Mouse (Mus musculus) embryonic facial prominence, embryonic 12.5 days (tissue): ENCODE measurements at regions not wholly inside any gene's neighbourhood (a gene's known extent, or its start where the extent isn't known, plus 50 kb on each side); places are given as distances from the start of the nearest gene placed in this dataset.

ENCODE experiments used
- ATAC-seq: fragments of 200-750 bp; cut with Nextera tagmentation; 2 replicates; pipeline ENCODE4 v1.8.0; 2017; ENCODE audit not compliant: insufficient number of reproducible peaks, insufficient read depth, low FRiP score, low TSS enrichment
- H3K27ac ChIP-seq: fragments of 300-500 bp; sonication (generic); 2 replicates; pipeline ENCODE4 v1.5.1; 2016; ENCODE audit warnings: mild to moderate bottlenecking
- H3K27me3 ChIP-seq: fragments of 300-500 bp; sonication (generic); 2 replicates; pipeline ENCODE4 v1.6.1; 2016; ENCODE audit warnings: mild to moderate bottlenecking, moderate library complexity
- H3K36me3 ChIP-seq: fragments of 300-500 bp; sonication (generic); 2 replicates; pipeline ENCODE4 v1.6.1; 2016; ENCODE audit warnings: mild to moderate bottlenecking
- H3K4me1 ChIP-seq: fragments of 300-500 bp; sonication (generic); 2 replicates; pipeline ENCODE4 v1.6.1; 2016
- H3K4me2 ChIP-seq: fragments of 300-500 bp; sonication (generic); replicated peaks from 2 replicates; pipeline ENCODE4 v1.6.1; 2016; ENCODE audit warnings: mild to moderate bottlenecking, moderate library complexity
- H3K4me3 ChIP-seq: fragments of 300-500 bp; sonication (generic); 2 replicates; pipeline ENCODE4 v1.5.1; 2016; ENCODE audit warnings: mild to moderate bottlenecking
- H3K9ac ChIP-seq: fragments of 300-500 bp; sonication (generic); 2 replicates; pipeline ENCODE4 v1.6.1; 2016; ENCODE audit warnings: mild to moderate bottlenecking, moderate library complexity
- H3K9me3 ChIP-seq: fragments of 300-500 bp; sonication (generic); 2 replicates; pipeline ENCODE4 v1.6.1; 2016; ENCODE audit warnings: mild to moderate bottlenecking, moderate library complexity
- WGBS: fragments of 180-500 bp; shearing (Covaris S2); methylation state at CpG from one replicate; pipeline ENCODE4 v1.1.7; 2016; 5-methylcytosine and 5-hydroxymethylcytosine counted together

DNA sequence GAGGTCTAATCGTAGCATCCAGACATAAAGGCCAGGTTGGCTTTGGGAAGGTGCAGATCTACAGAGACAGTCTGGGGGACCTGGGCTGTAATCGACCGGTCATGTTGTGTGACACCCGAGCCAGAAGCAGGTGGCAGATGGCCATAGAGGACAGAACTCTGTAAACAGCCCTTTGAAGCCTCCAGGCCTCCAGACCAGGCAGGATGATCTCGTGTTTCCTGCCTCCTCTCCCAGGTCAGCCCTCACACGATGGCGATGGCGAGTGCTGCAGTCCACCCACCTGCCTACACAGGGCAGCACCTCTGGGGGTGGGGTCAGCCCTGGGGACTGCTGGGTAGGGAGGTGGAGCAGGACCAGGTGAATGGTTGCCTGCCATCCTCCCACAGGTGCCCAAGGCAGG lies 89.8 kb upstream of the Sulf2 start:
- Histone ChIP-seq H3K4me1 (peaks cover 21% of the 10 kb centered on the region), H3K4me3 (no peak overlapping the region), H3K27ac (no peak overlapping the region), H3K36me3 (no peaks in the 10 kb centered on the region), H3K9ac (no peak overlapping the region), H3K4me2 (no peak overlapping the region), H3K9me3 (peaks cover 6% of the 10 kb centered on the region; the same call in 1 of the 2 replicates), H3K27me3 (no peaks in the 10 kb centered on the region)
- WGBS: 42% methylated on average over 8 of the region's 8 CpGs
- no peak for ATAC-seq

DNA sequence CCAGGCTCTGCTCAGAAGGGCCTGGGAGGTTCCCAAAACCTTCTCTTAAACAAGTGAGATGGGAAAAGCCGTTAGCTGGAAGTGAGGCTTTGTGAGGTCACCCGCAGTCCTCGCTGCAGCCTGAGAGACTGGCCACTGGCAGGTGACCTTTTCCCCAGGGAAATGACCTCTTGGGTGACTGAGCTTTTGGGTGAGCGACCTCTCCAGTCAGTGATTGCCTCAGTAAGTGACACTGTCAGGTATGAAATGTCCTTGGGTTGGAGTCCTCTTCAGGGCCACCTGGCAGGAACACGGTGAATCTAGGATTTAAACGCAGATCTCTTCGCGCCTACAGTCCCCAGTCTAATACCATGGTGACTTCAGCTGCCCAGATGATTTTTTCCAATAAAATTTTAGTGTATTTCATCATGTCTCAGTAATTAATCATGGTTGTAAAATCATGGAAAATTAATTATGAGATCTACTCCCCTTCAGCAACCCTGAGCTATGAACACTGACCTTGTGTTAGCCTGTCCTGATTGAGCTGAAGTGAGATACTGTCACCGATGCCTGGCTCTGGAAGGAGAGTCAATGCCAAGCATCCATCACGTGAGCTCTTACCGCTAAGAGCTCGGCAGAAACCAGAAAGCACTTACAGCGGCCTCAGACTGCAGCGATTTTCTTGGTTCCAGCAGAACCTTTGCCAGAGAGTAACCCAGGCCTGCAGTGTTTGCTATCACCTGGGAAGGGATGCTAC lies 87.5 kb upstream of the Sulf2 start:
- Histone ChIP-seq H3K4me3 (no peak overlapping the region), H3K4me1 (peaks cover 19% of the 10 kb centered on the region), H3K27me3 (no peaks in the 10 kb centered on the region), H3K36me3 (no peaks in the 10 kb centered on the region), H3K9ac (no peak overlapping the region), H3K4me2 (no peak overlapping the region), H3K27ac (no peak overlapping the region), H3K9me3 (peaks cover 6% of the 10 kb centered on the region; the same call in 1 of the 2 replicates)
- ATAC-seq: no peak
- 70% methylated on average over 14 of the region's 14 CpGs for WGBS

DNA sequence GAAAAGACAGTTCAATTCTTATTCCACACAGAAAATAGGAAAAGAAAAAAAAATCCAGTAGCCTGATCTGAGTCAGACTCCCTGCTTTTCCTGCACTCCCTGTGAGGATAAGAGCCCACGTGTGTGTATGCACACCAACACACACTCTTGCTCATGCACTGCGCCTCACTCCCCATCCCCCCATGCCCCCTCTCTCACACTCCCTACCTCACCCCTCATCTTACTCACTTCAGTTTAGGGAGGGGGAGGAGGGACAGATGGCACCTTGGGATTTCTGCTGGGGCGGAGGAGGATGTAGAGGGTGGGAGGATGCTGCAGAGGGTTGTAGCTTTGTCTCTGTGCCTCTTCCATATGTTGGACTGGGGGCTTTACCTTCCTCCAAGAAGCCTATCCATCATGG lies 85.8 kb upstream of the Sulf2 start:
- Histone ChIP-seq H3K36me3 (no peaks in the 10 kb centered on the region), H3K27ac (no peak overlapping the region), H3K27me3 (no peaks in the 10 kb centered on the region), H3K9me3 (peaks cover 6% of the 10 kb centered on the region; the same call in 1 of the 2 replicates), H3K4me1 (peaks cover 23% of the 10 kb centered on the region), H3K9ac (no peak overlapping the region), H3K4me3 (no peak overlapping the region), H3K4me2 (no peak overlapping the region)
- WGBS: 95% methylated on average over 3 of the region's 3 CpGs
- no peak for ATAC-seq

DNA sequence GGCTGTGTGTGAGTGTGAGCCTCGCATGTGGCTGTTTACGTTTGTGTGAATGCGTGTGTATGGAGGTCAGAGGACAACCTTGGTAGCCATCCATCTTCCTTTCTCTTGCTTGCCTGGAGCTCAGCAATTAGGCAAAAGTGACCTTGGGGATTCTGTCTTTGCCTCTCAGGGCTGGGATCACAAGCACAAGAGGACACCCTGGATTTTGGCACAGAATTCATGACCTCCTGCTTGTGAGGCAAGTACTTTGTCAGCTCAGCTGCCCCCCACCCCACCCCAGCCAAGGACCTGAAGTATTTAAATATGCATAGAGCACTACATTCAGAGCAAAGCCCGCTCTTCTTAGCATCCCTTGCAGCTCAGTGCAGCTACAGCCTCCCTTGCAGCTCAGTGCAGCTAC lies 84.6 kb upstream of the Sulf2 start:
- Histone ChIP-seq H3K27me3 (no peaks in the 10 kb centered on the region), H3K4me1 (peaks cover 13% of the 10 kb centered on the region), H3K9me3 (peaks cover 6% of the 10 kb centered on the region; the same call in 1 of the 2 replicates), H3K36me3 (no peaks in the 10 kb centered on the region), H3K27ac (no peak overlapping the region), H3K4me2 (no peak overlapping the region), H3K9ac (no peak overlapping the region), H3K4me3 (no peak overlapping the region)
- WGBS: 90% methylated on average over 4 of the region's 4 CpGs
- no peak for ATAC-seq

DNA sequence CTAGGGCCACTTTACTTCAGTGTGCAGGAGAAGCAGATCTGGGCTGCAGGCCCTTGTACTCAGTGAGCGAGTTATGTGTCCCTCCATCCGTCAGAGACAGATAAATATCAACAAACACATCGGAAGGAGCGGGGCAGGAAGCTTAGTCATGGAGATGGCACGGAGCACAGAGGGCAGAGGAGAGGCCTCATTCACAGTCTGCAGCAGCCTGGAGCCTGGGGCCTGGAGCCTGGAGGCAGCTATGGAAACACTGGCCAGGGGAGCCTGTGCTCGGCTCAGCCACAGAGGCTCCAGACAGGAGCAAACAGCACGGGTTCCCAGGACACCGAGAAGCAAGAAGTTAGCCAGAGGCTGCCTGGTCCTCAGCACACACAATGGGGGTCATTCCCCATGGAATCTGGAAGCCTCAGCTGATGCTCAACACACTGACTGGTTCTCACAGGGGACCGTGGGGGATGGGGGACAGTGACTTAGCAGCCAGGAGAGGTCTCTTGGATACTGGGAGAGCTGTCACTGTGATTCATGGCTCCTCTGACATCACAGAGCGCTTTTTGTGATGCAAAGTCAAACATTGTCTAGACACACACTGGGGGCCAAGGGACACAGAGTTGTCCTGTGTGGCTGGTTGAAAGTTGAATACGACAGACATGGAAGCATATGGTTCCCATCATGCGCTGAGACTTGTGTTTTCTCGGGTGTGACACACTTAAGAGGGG lies 82.2 kb upstream of the Sulf2 start:
- no peak overlapping the region for H3K9ac ChIP-seq
- H3K36me3 ChIP-seq: no peaks in the 10 kb centered on the region
- H3K4me3 ChIP-seq: no peak overlapping the region

DNA sequence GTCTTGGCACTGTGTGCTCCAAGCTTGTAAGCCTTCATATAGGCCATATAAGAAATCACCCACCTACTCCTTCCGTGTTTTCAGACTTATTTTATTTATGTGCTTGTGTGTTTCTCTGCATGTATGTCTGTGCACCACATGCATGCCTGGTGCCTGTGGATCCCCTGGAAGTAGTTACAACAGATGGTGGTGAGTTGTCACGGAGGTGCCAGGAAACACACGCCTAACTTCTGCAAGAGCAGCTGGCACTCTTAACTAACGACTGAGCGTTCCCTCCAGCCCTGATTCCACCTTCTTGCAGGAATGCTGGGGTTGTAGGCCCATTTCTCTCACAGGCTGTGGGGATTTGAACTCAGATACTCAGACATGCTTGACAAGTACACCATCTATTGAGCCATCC lies 80.6 kb upstream of the Sulf2 start:
- Histone ChIP-seq H3K9me3 (peaks cover 6% of the 10 kb centered on the region; the same call in 1 of the 2 replicates), H3K9ac (no peak overlapping the region), H3K27me3 (no peaks in the 10 kb centered on the region), H3K4me1 (peaks cover 27% of the 10 kb centered on the region), H3K4me3 (no peak overlapping the region), H3K27ac (no peak overlapping the region), H3K4me2 (no peak overlapping the region), H3K36me3 (no peaks in the 10 kb centered on the region)
- no peak for ATAC-seq
- 86% methylated on average over 5 of the region's 5 CpGs for whole genome bisulfite sequencing

More for the DNA sequence above, 82.2 kb upstream of the Sulf2 start:
- Histone ChIP-seq H3K27me3 (no peaks in the 10 kb centered on the region), H3K4me1 (peaks cover 18% of the 10 kb centered on the region), H3K9me3 (peaks cover 6% of the 10 kb centered on the region; the same call in 1 of the 2 replicates), H3K4me2 (no peak overlapping the region), H3K27ac (peak overlapping the region; percentile 42)
- 38% methylated on average over 13 of the region's 13 CpGs for WGBS
- ATAC-seq: no peak

DNA sequence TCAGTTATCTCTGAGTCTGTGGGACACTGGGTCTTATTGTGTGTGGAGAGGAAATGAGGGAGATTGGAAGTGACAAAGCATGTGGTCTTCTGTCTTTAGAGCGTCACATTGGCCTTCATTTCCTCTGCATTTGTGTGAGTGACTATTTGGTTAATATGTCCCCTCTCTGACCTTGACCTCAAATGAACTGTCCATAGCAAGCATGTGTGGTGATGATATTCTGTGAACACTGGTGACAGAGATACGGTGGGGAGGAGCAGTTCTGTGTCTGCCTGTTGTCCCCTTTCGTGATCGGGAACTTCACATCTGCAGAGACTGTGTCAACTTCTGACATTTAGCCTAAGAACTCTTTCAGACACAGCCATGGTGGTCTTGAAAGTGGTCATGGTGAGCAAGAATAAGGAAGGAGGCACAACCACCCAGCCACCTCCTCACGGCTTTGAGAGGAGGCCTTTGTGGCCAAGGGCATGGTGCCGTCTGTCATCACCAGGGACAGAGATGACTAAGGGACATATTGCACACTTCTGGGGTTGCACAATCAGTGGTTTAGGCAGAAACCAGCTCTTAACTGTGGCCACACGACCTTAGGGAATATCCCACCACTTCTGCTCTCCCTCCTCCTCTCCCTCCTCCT lies 79.2 kb upstream of the Sulf2 start:
- H3K4me1 ChIP-seq: peaks cover 27% of the 10 kb centered on the region
- no peak overlapping the region for H3K9ac ChIP-seq
- H3K4me2 ChIP-seq: no peak overlapping the region
- H3K27ac ChIP-seq: no peak overlapping the region
- no peaks in the 10 kb centered on the region; the same call in 1 of the 2 replicates for H3K27me3 ChIP-seq
- H3K36me3 ChIP-seq: no peaks in the 10 kb centered on the region
- H3K4me3 ChIP-seq: no peak overlapping the region
- no peaks in the 10 kb centered on the region for H3K9me3 ChIP-seq
- WGBS: 76% methylated on average over 7 of the region's 7 CpGs
- ATAC-seq: no peak

DNA sequence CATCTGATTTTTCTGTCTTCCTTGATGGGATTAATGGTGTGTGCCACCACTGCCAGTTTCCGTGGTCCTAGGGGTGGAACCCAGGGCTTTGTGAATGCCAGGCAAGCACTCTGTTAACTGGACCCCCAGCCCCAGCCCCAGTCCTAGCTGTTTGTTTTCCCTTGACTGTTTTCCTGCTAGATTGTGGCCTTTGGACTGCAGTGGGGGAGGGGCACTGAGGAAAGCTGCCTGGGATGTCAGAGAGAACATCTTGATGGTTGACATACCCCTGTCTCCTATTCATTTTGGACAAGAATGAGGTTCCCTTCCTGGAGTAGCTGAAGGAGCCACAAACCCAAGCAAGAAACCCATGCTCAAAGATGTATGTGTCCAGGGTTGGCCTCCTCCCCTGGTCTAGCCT lies 77.8 kb upstream of the Sulf2 start:
- H3K27me3 ChIP-seq: no peaks in the 10 kb centered on the region; the same call in 1 of the 2 replicates
- no peak for ATAC-seq
- H3K4me3 ChIP-seq: no peak overlapping the region
- H3K9ac ChIP-seq: no peak overlapping the region
- peak overlapping the region; percentile 81; the same call in 1 of the 2 replicates for H3K27ac ChIP-seq
- WGBS: 83% methylated on average over 1 of the region's 1 CpGs
- no peaks in the 10 kb centered on the region for H3K36me3 ChIP-seq
- peaks cover 25% of the 10 kb centered on the region for H3K4me1 ChIP-seq
- no peak overlapping the region for H3K4me2 ChIP-seq
- no peaks in the 10 kb centered on the region for H3K9me3 ChIP-seq

DNA sequence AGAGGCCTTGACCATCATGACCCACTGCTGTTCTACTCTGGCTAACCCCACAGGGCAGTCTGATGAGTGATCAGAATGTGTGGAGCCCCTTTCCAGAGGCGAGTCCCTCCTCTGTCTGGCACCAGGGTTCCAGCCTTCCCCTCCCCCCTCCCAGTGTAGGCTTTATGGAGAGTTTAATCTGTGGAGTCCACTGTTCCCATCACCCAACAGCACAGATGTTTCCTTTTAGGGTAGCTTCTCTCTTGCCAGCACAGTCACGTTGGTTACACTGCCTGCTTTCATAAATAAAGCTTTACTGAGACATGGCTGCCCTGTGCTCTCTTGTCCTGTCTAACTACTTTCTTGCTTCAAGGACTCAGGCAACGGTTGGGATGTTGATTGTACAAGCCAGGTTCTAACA lies 76.9 kb upstream of the Sulf2 start:
- no peaks in the 10 kb centered on the region for H3K9me3 ChIP-seq
- no peaks in the 10 kb centered on the region for H3K36me3 ChIP-seq
- H3K4me2 ChIP-seq: no peak overlapping the region
- no peaks in the 10 kb centered on the region; the same call in 1 of the 2 replicates for H3K27me3 ChIP-seq
- H3K27ac ChIP-seq: peak overlapping the region; percentile 81
- H3K4me3 ChIP-seq: no peak overlapping the region
- no peak overlapping the region for H3K9ac ChIP-seq
- H3K4me1 ChIP-seq: peaks cover 20% of the 10 kb centered on the region
- no peak for ATAC-seq
- WGBS: 15% methylated on average over 3 of the region's 3 CpGs

DNA sequence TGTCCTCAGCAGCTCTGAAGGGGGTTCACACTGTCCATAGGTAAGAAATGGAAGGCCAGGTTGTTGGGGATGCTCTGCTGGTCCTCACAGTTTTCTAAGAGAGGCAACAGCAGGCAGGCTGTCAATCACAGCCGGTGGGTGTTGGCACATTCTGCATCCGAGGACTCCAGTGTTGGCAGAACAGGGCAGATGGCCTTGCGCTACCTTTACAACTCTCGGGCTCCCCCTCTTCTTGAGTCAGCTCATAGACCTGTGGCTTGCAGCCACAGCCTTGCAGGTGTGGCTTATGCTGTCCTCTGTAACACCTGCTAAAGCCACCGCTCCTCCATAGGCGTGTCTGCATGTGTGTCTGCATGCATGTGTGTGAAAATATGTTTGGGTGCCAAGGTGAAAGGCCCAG lies 75.2 kb upstream of the Sulf2 start:
- no peak overlapping the region for H3K9ac ChIP-seq
- H3K4me3 ChIP-seq: no peak overlapping the region
- H3K9me3 ChIP-seq: no peaks in the 10 kb centered on the region
- 88% methylated on average over 6 of the region's 6 CpGs for WGBS
- peaks cover 26% of the 10 kb centered on the region for H3K4me1 ChIP-seq
- H3K36me3 ChIP-seq: no peaks in the 10 kb centered on the region
- ATAC-seq: no peak
- no peak overlapping the region for H3K4me2 ChIP-seq
- peak overlapping the region; percentile 24; the same call in 1 of the 2 replicates for H3K27ac ChIP-seq
- no peaks in the 10 kb centered on the region; the same call in 1 of the 2 replicates for H3K27me3 ChIP-seq

DNA sequence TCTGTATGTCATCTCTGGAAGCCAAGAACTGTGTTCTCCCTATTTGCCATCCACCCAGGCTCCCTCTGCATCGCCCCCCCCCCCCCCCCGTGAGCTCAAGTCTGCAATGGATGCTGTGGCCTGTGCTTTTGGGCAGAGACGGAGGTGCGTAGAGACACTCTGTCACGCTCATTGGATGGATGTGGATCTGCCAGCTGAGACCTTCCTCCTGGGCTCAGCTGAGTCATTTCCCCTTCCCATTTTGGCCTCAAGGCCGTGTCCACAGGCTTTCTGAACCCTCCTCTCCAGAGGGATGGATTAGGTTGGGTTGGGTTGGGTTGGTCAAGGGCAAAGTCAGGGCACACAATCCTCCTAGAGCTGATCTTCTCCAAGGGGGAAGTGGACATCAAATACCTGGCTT lies 72.9 kb upstream of the Sulf2 start:
- H3K4me2 ChIP-seq: no peak overlapping the region
- WGBS: 86% methylated on average over 6 of the region's 6 CpGs
- no peak for ATAC-seq
- H3K36me3 ChIP-seq: no peaks in the 10 kb centered on the region
- H3K27me3 ChIP-seq: no peaks in the 10 kb centered on the region; the same call in 1 of the 2 replicates
- H3K4me1 ChIP-seq: peaks cover 26% of the 10 kb centered on the region
- no peak overlapping the region for H3K27ac ChIP-seq
- no peak overlapping the region for H3K9ac ChIP-seq
- H3K4me3 ChIP-seq: no peak overlapping the region
- H3K9me3 ChIP-seq: no peaks in the 10 kb centered on the region
